50 mouse cellular contexts compared by ENCODE assay signal in the genomic region with DNA sequence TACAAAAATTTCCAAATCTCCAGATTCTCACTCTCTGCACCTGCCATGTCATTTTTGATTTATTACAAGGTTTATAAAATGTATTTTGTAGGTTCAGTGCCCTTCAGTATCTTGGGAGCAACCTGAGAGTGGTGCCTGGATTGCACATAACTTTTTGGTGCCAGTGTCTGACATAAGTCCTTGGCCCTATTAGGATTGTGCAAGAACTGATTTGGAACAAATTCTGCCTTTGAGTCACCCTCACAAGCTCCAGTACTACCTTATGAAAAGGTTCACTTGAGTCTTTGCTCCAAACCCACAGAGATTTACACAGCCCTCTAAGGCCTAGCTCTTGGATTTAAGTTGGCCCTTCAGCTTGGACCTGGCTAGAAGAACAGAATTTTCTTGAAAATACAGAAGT. TPM values are rescaled to one million over a fixed set of nuclear protein-coding genes. Genes with fewer than 3 reads are reported as not detected.
"Had no signal": no experiment of that assay in that cellular context is flagged by ENCODE, and none has a peak within 500 bp of the region (broad histone marks: within the 10 kb centered on the region; RNA-seq: fewer than 3 reads in every experiment).

A gene (plus strand): TSS at position 151 of the 400 bp plus-strand sequence.

- H3K27me3 ChIP-seq: heart, embryonic 12.5 days; heart, embryonic 13.5 days; heart, embryonic 15.5 days; hindbrain, embryonic 12.5 days; hindbrain, embryonic 13.5 days; hindbrain, embryonic 15.5 days; intestine, embryonic 15.5 days; kidney, embryonic 15.5 days had no signal

- H3K4me1 ChIP-seq: heart, embryonic 12.5 days; heart, embryonic 13.5 days; heart, embryonic 15.5 days; hindbrain, embryonic 10.5 days; hindbrain, embryonic 12.5 days; hindbrain, embryonic 13.5 days; hindbrain, embryonic 15.5 days; intestine, embryonic 15.5 days; kidney, embryonic 15.5 days had no signal

- H3K4me2 ChIP-seq: heart, embryonic 12.5 days; heart, embryonic 13.5 days; heart, embryonic 15.5 days; hindbrain, embryonic 12.5 days; hindbrain, embryonic 13.5 days; hindbrain, embryonic 14.5 days; hindbrain, embryonic 15.5 days; intestine, embryonic 15.5 days; kidney, embryonic 15.5 days had no signal

- H3K27ac ChIP-seq: heart, embryonic 13.5 days; heart, embryonic 15.5 days; hindbrain, embryonic 10.5 days; hindbrain, embryonic 12.5 days; hindbrain, embryonic 13.5 days; hindbrain, embryonic 14.5 days; hindbrain, embryonic 15.5 days; hindbrain, postnatal 0 days; intestine, embryonic 15.5 days; kidney, embryonic 15.5 days; kidney, postnatal 0 days; layer of hippocampus, adult 2 months; left cerebral cortex, adult 2 months had no signal

- DNase-seq: heart, postnatal 10 days; heart, postnatal 14 days; heart, postnatal 36 days; heart, postnatal 4 days; kidney, adult 11 months; kidney, adult 18-20 months; kidney, adult 2 months; kidney, adult 8-10 months; kidney, adult 9 months; kidney, postnatal 10 days; kidney, postnatal 14 days; kidney, postnatal 25 days; kidney, postnatal 36 days; kidney, postnatal 4 days; layer of hippocampus, adult 9-11 months; layer of hippocampus, postnatal 36 days had no signal

- H3K9me3 ChIP-seq: heart, embryonic 15.5 days; hindbrain, embryonic 12.5 days; hindbrain, embryonic 13.5 days; hindbrain, embryonic 15.5 days; intestine, embryonic 15.5 days; kidney, embryonic 15.5 days had no signal

- H3K4me3 ChIP-seq: heart, embryonic 12.5 days; heart, embryonic 13.5 days; heart, embryonic 15.5 days; hindbrain, embryonic 10.5 days; hindbrain, embryonic 12.5 days; hindbrain, embryonic 13.5 days; hindbrain, embryonic 15.5 days; intestine, embryonic 15.5 days; kidney, embryonic 15.5 days; layer of hippocampus, adult 2 months; left cerebral cortex, adult 2 months had no signal

- ATAC-seq: hindbrain, embryonic 16.5 days; hindbrain, postnatal 0 days; inflammation-experienced regulatory T-cells, adult 6 months; intestine, embryonic 15.5 days; intestine, embryonic 16.5 days; intestine, postnatal 0 days had no signal

- H3K36me3 ChIP-seq: heart, embryonic 12.5 days; heart, embryonic 13.5 days; heart, embryonic 15.5 days; hindbrain, embryonic 10.5 days; hindbrain, embryonic 12.5 days; hindbrain, embryonic 13.5 days; hindbrain, embryonic 15.5 days; intestine, embryonic 15.5 days; kidney, embryonic 15.5 days had no signal

- H3K9ac ChIP-seq: heart, embryonic 12.5 days; heart, embryonic 13.5 days; heart, embryonic 15.5 days; hindbrain, embryonic 12.5 days; hindbrain, embryonic 13.5 days; hindbrain, embryonic 14.5 days; hindbrain, embryonic 15.5 days; intestine, embryonic 15.5 days; kidney, embryonic 15.5 days had no signal

RNA-seq across cellular contexts. Expression of the gene that starts here (rescaled TPM):
- total RNA-seq: heart, postnatal 10 days; heart, postnatal 14 days; heart, postnatal 25 days; heart, postnatal 36 days; heart, postnatal 4 days; hematopoietic stem cell, adult 5-6 weeks; hindbrain, postnatal 0 days; layer of hippocampus, adult 18-20 months; layer of hippocampus, adult 2 months; layer of hippocampus, postnatal 10 days; layer of hippocampus, postnatal 14 days; layer of hippocampus, postnatal 25 days; layer of hippocampus, postnatal 36 days; left cerebral cortex, adult 18-20 months; left cerebral cortex, adult 2 months; left cerebral cortex, adult 8-10 months had no signal
- polyA plus RNA-seq: heart, embryonic 12.5 days; heart, embryonic 13.5 days; heart, embryonic 14.5 days; heart, embryonic 15.5 days; heart, embryonic 16.5 days; heart, postnatal 0 days; hindbrain, embryonic 10.5 days; hindbrain, embryonic 11.5 days; hindbrain, embryonic 12.5 days; hindbrain, embryonic 13.5 days; hindbrain, embryonic 14.5 days; hindbrain, embryonic 15.5 days; hindbrain, embryonic 16.5 days; hindbrain, postnatal 0 days; intestine, embryonic 14.5 days; intestine, embryonic 15.5 days; intestine, embryonic 16.5 days; intestine, postnatal 0 days; kidney, adult 2 months; kidney, embryonic 14.5 days; kidney, embryonic 15.5 days; kidney, embryonic 16.5 days; kidney, postnatal 0 days; large intestine, adult 2 months had no signal
